Mouse (Mus musculus): ENCODE data around the gene Kif1bp.

- TF ChIP-seq GATA1 (IDR thresholded peaks at IDR 0.05; ENCODE audit: low read length) (no peak), TAL1 (IDR thresholded peaks at IDR 0.05; ENCODE audit: low read length) (no peak)
Measured at GRCm38 (mm10) chr10:62503836-62504628, 74.2 kb downstream of the Kif1bp start.
